Mouse (Mus musculus) R1 (cell line): ENCODE measurements around the gene Ptov1.
"Not testable (repeated sequence)": the region's sequence is repeated elsewhere in the genome, so short reads cannot be mapped to it uniquely, and the experiment has no call there.

Experiments
- DNase-seq: peaks from one replicate; pipeline ENCODE4 v3.0.0-alpha.2; 2018; ENCODE audit warnings: low read depth, low spot score

The Ptov1 gene

DNA sequence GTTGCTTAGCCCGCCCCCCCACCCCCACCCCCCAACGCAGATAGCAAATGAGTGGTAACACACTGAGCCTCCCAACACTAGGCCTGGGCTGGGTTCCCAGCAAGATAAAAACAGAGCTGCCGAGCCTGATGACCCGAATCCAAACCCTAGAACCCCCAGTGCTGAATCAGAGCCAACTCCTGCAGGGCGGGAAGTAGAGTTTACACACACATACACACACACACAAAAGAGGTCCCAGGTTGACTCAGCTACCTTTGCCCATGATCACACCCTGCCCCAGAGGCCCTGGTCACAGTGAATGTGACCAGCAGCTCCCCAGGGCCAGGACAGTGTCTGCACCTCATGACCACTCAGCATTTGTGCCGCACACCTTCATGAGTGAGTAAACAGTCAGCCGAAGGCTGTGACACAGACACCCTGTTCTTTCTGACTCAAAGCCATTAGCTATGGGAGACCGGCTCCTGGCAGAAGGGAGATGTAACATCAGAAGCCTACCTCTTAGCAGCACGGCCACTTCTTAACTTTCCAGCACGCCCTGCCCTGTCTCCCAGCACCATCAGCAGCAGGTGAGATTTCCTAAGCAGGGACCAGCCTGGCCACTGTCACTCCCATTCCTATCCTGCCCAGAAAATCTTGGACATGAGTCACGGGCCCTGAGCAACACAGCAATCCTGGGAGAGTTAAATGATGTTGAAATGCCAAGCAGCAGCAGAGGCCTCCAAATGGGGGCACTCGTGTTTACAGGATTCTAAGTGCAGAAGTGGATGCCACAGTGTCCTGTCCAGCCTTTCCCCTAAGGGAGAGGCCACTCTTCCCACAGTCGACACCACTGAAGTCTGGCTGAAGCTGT, 18.9 kb upstream of the Ptov1 start:
- DNase-seq = no peak

DNA sequence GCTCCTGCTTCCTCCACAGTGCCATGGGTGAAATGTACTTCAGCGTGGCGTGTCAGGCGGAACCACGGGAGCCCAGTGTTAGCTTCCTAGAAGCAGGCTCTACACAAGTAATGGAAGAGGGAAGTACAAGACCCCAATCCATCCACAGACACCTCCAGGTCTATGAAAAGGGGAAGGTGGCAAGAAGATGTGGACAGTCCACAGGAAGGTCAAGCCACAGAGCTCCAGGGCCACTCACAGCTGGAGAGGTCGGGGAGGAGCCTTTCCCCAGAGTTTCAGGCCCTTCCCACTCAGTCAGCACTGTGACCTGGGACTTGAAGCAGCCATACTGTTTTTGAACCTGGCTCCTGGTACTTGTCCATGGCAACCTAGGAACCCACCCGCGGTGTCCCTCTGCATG, 17.4 kb upstream of the Ptov1 start:
- no peak for DNase-seq

DNA sequence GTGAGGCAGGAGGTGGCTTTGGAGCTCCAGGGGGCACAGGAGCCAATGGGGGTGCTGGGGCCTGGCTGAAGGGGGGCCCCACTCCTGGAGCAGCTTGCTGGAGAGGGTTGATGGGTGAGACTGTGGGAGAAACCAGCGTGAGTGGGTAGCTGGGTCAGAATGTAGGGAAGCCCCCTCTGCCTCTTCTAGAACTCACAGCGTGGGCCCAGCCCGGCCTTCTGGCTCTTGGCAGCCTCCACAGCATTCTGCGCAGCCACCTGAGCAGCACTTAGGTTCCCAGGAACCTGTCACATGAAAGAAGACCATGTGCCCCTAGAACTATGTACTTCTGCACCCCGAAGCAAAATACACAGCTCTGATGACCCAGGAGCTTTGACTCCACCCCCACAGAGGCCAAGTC, 15.0 kb upstream of the Ptov1 start:
- DNase-seq = no peak

DNA sequence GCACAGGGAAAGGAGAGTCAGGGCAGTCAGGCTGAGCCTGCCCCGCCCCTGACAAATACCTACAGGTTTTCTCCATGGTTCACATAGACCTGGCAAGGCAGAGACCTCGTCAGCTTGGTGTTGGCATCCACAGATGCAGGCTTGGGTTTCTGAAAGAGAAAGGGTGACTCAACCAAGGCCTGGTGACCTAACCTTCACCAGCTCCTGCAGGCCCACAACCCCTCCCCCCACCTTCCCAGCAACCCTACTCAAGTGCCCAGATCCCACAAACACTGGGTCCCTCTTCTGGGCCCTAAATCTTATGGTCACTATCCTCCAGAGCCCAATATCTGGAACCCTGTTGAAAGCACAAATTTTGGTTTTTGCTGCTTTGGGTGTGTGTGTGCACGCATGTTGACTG, 13.4 kb upstream of the Ptov1 start:
- no peak for DNase-seq

DNA sequence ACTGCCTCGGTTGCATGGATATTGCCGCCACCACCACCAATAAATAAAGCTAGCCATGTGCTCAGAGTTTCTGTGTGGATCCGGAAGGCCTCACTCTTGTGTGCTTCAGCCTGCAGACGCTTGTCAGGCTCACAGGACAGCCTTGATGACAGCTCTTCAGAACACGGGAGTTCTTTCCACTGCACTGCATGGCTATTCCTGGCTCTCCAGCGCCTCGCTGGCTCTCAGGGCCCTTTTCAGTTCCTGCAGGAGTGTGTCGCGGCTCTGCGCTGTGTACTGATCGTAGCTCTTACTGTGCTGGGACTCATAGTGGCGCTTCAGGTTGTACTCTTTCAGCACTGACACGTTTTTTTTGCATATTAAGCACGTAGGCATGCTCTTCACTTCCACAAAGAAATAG, 8.2 kb upstream of the Ptov1 start:
- DNase-seq = no peak

DNA sequence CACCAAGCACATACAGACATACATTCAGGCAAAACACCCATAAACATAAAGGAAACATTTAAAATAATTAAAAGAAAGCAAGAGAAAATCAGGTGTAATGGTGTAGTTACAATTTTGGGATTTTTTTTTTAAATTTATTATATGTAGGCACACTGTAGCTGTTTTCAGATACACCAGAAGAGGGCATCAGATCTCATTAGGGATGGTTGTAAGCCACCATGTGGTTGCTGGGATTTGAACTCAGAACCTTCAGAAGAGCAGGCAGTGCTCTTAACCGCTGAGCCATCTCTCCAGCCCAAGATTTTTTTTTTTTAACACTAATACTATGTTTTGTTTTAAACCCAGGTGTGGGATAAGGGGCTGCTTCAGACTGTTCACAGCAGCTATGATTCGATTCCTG, 2.2 kb upstream of the Ptov1 start:
- DNase-seq = not testable (repeated sequence)

DNA sequence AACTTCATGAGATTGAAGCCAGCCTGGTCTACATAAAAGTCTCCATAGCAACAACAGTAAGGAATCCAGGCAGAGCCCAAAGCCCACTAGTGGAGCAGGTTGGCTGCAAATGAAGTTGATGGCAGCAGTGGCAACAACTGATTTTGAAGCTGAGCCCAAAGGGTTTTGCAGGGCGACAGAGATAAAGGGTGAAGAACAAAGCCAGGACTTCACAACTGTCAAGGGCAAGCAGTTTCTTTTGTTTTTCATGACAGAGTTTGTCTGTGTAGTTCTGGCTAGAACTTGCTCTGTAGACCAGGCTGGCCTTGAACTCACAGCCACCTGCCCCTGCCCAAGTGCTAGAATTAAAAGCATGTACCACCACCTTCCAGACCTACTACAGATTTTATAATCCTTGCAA, 1.6 kb upstream of the Ptov1 start:
- peak; percentile 52 for DNase-seq

DNA sequence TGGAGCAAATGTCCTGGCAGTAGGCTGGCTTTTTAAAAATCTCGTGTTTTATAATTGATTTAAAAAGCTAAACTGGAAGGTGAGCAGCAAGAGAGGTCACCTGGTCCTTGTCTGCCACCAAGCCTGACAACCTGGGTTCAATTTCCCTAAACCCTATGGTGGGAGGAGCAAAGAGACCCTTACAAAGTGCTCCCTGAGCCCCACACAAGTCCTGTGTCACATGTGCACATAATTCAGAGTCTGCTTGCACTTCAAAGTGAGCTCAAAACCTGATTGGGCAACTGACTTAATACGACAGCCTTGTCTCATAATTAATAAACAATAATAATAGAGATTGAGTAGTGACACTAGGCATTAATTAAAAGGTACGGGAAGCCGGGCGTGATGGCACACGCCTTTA, 1.0 kb upstream of the Ptov1 start:
- no peak for DNase-seq

DNA sequence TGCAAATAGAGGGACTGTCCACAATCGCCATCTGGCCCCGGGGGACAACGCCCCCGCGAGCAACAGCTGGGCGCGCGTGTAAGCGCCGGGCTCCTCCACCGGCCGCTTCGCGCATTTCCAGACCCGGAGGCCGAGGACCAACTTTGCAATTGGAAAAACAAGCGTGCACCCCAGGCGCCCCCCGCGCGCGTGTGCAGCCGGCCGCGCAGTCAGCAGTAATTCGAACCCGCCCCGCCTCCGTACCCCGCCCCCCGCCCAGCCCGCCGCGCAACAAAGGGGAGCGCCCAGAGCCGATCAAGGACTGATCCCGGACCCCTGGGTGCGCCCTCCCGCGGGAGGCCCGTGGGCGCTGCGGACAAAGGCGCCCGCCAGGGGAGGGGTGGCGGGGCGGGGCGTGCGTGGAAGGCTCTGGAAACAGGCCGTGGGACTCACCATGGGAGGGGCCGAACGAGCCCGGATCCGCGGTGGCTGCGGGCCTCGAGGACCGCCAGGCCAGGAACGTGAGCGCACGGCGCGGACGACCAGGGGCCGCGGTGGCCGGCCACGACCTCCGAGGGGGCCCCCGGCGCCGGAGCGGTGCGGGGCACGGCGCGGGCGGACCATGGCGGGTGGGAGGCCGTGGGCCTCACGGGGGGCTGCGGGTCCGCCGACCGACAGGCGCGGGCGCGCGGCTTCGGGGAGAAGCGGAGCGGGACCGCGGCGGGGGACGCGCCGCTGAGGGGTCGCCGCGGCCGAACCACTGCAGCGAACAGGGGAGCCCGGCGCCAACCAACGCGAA, 480 bp downstream of the Ptov1 start:
- DNase-seq = peak; percentile 53

DNA sequence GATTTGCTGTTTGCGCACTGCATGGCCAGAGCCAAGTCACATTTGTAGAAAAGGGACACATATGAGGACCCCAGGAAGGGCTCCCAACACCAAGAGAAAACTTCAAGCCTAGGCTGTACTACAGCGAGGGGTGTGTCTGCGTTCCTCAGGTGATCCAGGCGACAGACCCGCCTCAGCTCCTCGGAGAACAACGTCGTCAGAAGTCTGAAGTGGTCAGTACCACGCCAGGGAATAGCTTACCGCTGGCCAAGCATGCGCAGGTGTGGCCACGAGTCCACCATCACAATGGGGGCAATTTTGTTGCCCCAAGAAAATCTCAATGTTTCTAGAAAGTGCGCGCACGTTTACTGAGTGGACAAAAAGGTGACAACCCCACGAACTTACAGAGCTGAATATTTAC, 1.1 kb downstream of the Ptov1 start:
- peak; percentile 35 for DNase-seq

DNA sequence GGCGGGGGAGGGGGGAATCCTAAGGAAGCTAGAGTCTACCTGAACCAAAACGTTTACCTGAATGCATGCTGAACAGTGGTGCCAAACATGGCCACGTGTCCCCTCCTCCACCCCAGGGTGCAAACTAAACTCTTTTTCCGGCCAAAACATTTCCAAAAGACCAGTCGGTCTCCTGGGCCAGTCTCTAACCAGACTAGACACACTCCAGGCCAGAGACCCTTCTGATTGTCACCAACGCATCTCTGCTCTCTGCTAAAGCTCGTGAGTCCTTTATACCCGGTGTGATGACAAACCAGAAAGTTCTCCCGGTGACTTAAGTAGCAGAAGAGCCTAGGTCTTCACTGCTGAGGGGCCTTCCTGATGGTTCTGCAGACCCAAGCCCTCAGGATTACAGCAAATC, 1.8 kb downstream of the Ptov1 start:
- DNase-seq = no peak

DNA sequence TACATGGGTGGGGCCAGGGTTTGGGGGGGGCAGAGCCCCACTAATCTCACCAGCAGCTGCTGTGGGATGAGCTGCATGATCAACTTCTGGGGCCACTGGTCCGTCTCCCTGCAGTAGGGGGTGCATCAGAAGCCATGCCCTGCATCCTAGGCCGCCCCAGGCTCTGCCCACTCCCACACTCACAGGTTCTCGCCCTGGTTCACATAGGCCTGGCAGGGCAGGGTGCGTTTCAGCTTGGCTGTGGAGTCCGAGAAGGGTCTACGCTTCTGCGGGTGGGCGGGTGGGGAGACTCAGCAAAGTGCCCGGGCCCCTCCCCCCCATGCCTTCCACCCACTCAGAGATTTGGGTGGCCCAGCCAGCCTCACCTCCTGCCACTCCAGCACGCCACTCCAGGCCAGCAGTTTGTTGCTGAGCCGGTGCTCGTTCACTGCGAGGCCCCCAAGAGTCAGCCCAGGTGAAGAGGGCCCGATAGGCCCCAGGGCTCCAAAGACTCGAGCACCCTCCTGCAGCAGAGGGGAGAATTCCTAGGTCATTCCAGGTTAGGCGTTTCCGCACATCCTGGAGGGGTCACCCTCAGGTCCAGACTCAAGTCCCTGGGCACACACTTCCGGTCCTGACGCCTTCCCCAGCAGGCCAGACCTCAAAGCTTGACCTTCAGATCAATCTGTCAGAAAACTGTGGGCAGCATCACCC, 2.4 kb downstream of the Ptov1 start:
- no peak for DNase-seq

DNA sequence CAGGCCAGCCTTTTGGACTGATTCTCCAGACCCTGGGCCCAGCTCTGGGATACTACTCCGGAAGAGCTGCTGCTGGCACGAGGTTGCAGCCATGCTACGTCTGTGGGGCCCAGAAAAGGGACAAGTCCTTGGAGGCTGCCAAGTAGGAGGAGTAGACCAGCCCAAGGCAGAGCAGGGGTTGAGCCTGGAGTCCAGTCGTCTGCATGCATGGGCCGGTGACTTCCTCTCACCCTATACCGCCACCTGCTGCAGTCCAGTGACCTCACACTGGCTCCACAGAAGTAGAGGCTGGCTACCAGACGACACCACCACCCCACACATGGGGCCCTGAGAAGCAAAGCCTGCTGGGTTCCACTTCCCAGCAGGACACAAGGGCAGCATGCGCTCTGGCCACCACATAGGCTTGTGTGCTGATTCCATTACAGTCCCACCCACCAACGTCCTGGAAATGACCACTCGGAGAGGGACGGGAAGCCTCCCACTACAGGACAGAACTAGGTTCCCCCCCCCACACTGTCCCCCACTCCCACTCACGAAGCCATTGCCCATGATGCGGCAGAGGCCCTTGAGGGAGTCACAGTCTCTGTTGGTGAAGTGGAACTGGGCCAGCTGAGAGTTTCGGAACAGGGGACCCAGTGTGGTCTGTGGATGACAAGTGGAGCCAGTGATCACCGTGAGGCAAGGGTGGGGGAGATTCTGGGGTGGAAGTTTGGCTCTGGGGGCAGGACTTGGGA, 3.1 kb downstream of the Ptov1 start:
- DNase-seq = no peak

DNA sequence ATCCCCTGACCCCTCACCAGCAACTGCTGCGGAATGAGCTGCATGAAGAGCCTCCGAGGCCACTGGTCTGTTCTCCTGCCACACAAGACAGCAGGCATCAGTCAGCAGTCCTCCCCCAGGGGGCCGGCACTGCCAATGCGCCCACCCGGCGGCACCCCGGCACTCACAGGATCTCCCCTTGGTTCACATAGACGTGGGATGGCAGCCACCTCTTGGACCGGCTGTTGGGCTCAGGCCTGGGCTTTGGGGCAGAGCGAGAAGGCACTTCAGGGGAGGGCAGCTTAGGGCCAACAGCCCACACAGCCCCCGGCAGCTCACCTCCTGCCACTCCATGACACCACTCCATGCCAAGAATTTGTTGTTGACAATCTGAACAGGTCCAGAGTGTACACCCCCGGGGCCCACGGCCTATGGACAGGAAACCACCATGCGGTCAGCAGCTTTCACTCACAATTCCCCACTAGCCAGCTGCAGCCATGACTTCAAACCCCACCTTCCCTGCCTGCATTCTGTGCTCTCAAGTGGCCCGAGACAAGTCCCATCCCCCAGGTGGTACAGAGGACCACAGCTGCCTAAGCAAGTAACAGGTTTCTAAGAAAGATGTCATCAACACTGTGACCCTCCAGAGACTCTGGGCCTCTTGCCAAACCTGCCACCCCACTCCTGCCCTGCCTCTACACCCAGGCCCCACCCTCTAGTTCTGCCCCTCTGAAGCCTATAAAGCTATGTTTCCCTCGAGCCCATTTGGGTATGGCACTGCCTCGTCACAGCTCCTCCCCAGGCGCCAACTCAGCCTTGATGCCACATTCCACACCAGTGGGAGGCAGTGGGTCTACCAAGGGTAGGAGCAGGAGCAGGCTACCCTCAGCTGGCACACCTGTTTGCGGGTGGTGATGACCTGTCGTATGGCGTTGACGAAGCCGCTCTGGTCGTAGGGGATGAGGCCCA, 4.7 kb downstream of the Ptov1 start:
- no peak for DNase-seq

DNA sequence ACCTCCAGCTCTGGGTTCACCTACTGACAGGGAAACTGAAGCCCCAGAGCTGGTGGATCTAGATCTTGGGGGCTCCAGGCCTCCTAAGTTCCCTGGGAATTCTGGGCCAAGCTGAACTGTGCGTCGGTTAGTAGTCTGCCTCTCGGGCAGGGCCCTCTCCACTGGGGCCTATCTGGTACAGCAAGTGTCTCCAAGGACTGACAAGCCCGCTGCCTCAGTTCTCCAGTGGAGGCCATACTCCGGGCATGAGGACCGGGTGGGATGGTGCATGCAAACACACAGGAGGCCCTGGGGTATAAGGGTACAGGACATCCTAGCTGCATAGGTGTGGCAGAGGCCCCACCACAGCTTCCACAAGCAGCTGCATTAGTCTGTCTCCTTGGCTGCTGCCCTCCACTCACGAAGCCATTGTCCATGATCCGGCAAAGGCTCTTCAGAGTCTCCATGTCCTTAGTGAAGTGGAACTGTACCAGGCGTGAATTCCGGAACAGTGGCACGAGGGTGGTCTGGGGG, 5.5 kb downstream of the Ptov1 start:
- DNase-seq = no peak

DNA sequence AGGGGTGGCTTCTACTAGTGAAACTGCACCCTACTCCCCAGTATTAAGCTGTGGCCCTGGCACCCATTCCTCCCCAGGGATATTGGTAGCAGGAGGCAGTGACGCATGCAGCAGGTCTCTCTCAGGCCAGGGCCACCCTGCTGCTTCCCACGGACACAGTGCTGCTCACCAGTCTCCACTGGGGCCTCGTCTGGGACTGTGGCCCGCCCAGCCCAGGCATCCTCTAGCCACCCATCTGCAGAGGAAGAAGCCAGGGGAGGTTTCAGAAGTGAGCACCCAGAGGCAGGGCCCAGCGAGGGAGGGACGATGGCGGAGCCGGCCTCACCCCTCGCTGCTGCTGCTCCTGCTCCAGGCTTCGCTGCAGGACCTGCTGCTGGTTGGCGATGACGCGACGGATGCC, 6.4 kb downstream of the Ptov1 start:
- DNase-seq = no peak

DNA sequence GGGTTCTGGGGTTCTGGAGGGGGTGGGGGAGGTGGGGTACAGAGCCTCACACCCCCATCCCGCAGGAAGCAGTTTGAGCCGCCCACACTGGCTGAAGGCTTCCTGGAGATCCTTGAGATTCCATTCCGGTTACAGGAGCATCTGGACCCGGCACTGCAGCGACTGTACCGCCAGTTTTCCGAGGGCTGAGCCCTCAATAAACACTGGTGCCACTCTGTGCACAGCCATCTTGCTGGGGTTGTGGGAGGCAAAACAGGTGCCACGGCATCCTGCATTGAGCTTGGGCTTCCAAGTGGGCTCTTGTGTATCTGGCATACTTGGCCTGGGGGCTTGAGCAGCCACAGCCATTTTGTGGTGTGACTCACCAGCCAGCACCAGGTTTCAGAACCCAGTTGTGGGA, 7.2 kb downstream of the Ptov1 start:
- no peak for DNase-seq

DNA sequence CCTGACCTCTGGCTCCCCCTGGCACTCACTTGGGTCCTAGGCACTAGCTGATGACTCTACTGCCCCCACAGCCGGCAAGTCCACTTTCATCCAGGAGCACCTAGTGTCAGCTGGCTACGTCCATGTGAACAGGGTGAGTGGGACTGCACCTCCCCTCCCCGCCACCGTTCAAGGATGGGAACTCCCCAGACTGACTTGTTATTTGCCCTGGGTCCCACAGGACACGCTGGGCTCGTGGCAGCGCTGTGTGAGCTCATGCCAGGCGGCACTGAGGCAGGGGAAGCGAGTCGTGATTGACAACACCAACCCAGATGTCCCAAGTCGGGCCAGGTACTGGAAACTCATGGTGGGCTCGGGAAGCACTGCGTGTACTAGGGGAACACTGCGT, 8.2 kb downstream of the Ptov1 start:
- DNase-seq = peak; percentile 38

DNA sequence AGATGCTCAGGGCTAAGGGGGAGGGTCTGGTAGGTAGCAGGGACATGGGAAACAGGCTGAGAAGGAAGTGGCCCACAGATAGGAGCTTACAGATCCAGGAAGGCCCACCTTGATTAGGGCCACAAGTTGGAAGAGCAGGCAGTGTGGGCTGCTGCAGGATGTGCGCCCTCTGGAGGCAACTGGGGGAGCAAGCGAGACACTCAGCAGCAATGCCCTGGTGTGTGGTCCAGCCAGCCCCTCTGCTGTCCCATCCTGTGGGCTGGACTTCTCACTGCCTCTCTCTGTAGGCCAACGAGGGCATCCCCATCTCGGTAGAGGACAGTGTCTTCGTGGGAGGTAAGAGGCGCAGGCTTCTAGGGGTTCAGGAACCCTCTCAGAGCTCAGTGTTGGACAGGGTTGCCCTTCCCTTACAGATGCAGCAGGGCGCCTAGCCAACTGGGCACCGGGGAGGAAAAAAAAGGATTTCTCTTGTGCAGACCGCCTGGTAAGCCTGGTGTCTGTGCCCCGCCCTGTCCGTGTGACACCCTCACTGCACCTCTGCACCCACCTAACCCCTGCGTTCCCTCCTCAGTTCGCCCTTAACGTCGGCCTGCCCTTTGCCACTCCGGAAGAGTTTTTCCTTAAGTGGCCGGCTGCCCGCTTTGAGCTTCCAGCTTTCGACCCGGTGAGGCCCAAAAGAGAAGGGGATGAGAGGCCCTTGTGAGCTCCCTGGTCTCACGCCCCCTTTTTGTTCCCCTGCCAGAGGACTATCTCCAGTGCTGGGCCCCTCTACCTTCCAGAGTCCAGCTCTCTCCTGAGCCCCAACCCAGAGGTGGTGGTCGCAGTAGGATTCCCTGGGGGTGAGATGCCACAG, 8.8 kb downstream of the Ptov1 start:
- peak; percentile 75 for DNase-seq

DNA sequence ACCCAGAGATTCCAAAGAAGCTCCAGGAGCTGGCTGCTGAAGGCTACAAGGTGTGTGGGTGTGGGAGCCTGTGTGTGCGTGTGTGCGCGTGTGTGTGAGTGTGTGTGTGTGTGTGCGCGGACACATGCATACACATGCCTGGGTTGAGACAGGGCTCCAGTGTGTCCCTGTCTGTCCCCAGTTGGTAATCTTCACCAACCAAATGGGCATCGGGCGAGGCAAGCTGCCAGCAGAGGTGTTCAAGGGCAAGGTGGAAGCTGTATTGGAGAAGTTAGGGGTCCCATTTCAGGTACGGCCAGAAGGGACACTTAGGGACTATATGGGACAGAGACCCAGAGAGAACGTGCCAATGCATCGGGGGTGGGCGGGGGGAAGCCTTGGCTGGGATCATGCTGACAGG, 9.7 kb downstream of the Ptov1 start:
- no peak for DNase-seq
